Comparison of ENCODE assay signal across 21 mouse cellular contexts in the genomic region with DNA sequence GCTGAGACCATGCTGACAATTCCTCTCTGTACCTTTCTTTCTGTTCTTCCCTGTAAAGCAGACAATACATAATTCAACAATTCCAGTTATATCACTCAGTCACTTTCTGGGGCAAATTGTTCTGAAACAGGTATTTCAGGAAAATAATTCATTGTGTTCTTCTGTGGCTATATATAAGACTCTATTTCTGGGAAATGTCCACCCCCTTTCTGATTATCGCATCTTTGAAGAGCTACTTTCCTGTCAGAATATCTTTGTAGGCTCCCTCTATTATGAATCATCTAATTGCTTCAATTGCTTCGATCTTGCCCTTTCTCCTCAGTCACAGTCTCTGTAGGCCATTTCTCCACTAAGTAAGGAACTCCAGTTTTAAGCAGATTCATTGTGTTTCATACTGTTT.
DNase-seq lines count a peak whose midpoint lies in the region; ATAC-seq lines count a peak whose summit lies in the region.
"Had no signal": no experiment of that assay in that cellular context is flagged by ENCODE, and none has a peak within 500 bp of the region (broad histone marks: within the 10 kb centered on the region; RNA-seq: fewer than 3 reads in every experiment).

No protein-coding gene starts in this region.

- DNase-seq in frontal cortex, postnatal 14 days (ENCODE audit: low spot score in 2 of 2) = no peak
- DNase-seq in left cerebral cortex, adult 11 months (ENCODE audit: low spot score) = peak; percentile 27
- no peak for DNase-seq in left cerebral cortex, postnatal 4 days
- peak; percentile 54 for DNase-seq in brain, adult 2 months (ENCODE audit: low read depth, low spot score)
- DNase-seq in telencephalon, adult 2 months (ENCODE audit: low read depth, low spot score) = peak; percentile 35
- no peak for DNase-seq in layer of hippocampus, adult 11-12 months (ENCODE audit: low spot score)
- no peak for DNase-seq in thymus, postnatal 4 days
- DNase-seq: adrenal gland, adult 2 months; adrenal gland, adult 8-10 months; adrenal gland, postnatal 10 days; adrenal gland, postnatal 14 days; adrenal gland, postnatal 25 days; adrenal gland, postnatal 36 days; B cell, adult 2 months; cerebellum, adult 11 months; cerebellum, adult 11-12 months; cerebellum, adult 18-20 months had no signal

- peak; percentile 23; the same call in 1 of the 2 replicates for ATAC-seq in frontal cortex, adult (ENCODE audit: low TSS enrichment)
- ATAC-seq: activated CD4-positive, CD25-positive, alpha-beta regulatory T cell, adult 4 months; CD4-positive, CD25-positive, alpha-beta regulatory T cell, adult 4 months; Patski had no signal

- intact Hi-C loops in left cerebral cortex, postnatal 4 days (cut with DNase I) = no loop called here

Comparison
In these comparisons a context has a peak if more than half of its experiments do, and no peak if none do; other contexts are left out.
1. DNase-seq: peak in left cerebral cortex, adult 11 months (single experiment), brain, adult 2 months (single experiment) and telencephalon, adult 2 months (single experiment); none in frontal cortex, postnatal 14 days (0 of 2), left cerebral cortex, postnatal 4 days (single experiment), layer of hippocampus, adult 11-12 months (single experiment) and thymus, postnatal 4 days (single experiment).